Mouse (Mus musculus): ENCODE results near the gene Taok3. TPM values are rescaled to one million over a fixed set of nuclear protein-coding genes. Genes with fewer than 3 reads are reported as not detected.

The Taok3 gene
- polyA plus RNA-seq, 1 experiment from 2014 or later: 67.1 TPM

GRCm38 (mm10) chr5:117146165-117146564 lies 26.2 kb downstream of the Taok3 start:
- no peak overlapping the region for H3K4me2 ChIP-seq (ENCODE audit: low read length)
- H3K4me3 ChIP-seq (ENCODE audit: low read depth, low read length): no peak overlapping the region
- H3K36me3 ChIP-seq (ENCODE audit: control insufficient read depth, insufficient read depth, low read length): no peaks in the 10 kb centered on the region
- no peak overlapping the region for H3K9ac ChIP-seq (ENCODE audit: low read depth, low read length)
- no peaks in the 10 kb centered on the region for H3K27me3 ChIP-seq (ENCODE audit: control insufficient read depth, insufficient read depth, low read depth, low read length)
- no peaks in the 10 kb centered on the region for H3K9me3 ChIP-seq (replicated peaks; ENCODE audit: control insufficient read depth, low read length, poor library complexity, severe bottlenecking)
- H3K27ac ChIP-seq (ENCODE audit: low read length): no peak overlapping the region
- no peak for ATAC-seq
- H3K4me1 ChIP-seq (ENCODE audit: control insufficient read depth, insufficient read depth, low read length): no peaks in the 10 kb centered on the region

GRCm38 (mm10) chr5:117147187-117148095 lies 27.5 kb downstream of the Taok3 start:
- no peak overlapping the region for H3K9ac ChIP-seq (ENCODE audit: low read depth, low read length)
- no peaks in the 10 kb centered on the region for H3K9me3 ChIP-seq (replicated peaks; ENCODE audit: control insufficient read depth, low read length, poor library complexity, severe bottlenecking)
- H3K27me3 ChIP-seq (ENCODE audit: control insufficient read depth, insufficient read depth, low read depth, low read length): no peaks in the 10 kb centered on the region
- no peaks in the 10 kb centered on the region for H3K36me3 ChIP-seq (ENCODE audit: control insufficient read depth, insufficient read depth, low read length)
- no peak overlapping the region for H3K4me3 ChIP-seq (ENCODE audit: low read depth, low read length)
- no peak overlapping the region for H3K27ac ChIP-seq (ENCODE audit: low read length)
- no peak overlapping the region for H3K4me2 ChIP-seq (ENCODE audit: low read length)
- no peaks in the 10 kb centered on the region for H3K4me1 ChIP-seq (ENCODE audit: control insufficient read depth, insufficient read depth, low read length)
- ATAC-seq: no peak
- 92% methylated on average over 16 of the region's 16 CpGs for WGBS

GRCm38 (mm10) chr5:117149054-117149942 lies 29.4 kb downstream of the Taok3 start:
- ATAC-seq: no peak
- Histone ChIP-seq H3K4me2 (ENCODE audit: low read length) (no peak overlapping the region), H3K4me3 (ENCODE audit: low read depth, low read length) (no peak overlapping the region), H3K9ac (ENCODE audit: low read depth, low read length) (no peak overlapping the region), H3K27me3 (ENCODE audit: control insufficient read depth, insufficient read depth, low read depth, low read length) (no peaks in the 10 kb centered on the region), H3K9me3 (replicated peaks; ENCODE audit: control insufficient read depth, low read length, poor library complexity, severe bottlenecking) (no peaks in the 10 kb centered on the region; the same call in 1 of the 2 replicates), H3K27ac (ENCODE audit: low read length) (no peak overlapping the region), H3K36me3 (ENCODE audit: control insufficient read depth, insufficient read depth, low read length) (no peaks in the 10 kb centered on the region), H3K4me1 (ENCODE audit: control insufficient read depth, insufficient read depth, low read length) (no peaks in the 10 kb centered on the region)
- WGBS: 83% methylated on average over 16 of the region's 16 CpGs

- Histone ChIP-seq H3K9ac (ENCODE audit: low read depth, low read length) (no peak overlapping the region), H3K9me3 (replicated peaks; ENCODE audit: control insufficient read depth, low read length, poor library complexity, severe bottlenecking) (no peaks in the 10 kb centered on the region; the same call in 1 of the 2 replicates), H3K27me3 (ENCODE audit: control insufficient read depth, insufficient read depth, low read depth, low read length) (no peaks in the 10 kb centered on the region), H3K4me3 (ENCODE audit: low read depth, low read length) (no peak overlapping the region), H3K4me1 (ENCODE audit: control insufficient read depth, insufficient read depth, low read length) (no peaks in the 10 kb centered on the region), H3K36me3 (ENCODE audit: control insufficient read depth, insufficient read depth, low read length) (no peaks in the 10 kb centered on the region), H3K27ac (ENCODE audit: low read length) (no peak overlapping the region), H3K4me2 (ENCODE audit: low read length) (no peak overlapping the region)
- no peak for ATAC-seq
- WGBS: 75% methylated on average over 5 of the region's 5 CpGs
Measured at GRCm38 (mm10) chr5:117150068-117150467, 30.1 kb downstream of the Taok3 start.

GRCm38 (mm10) chr5:117152944-117153343 lies 33.0 kb downstream of the Taok3 start:
- no peaks in the 10 kb centered on the region; the same call in 1 of the 2 replicates for H3K9me3 ChIP-seq (replicated peaks; ENCODE audit: control insufficient read depth, low read length, poor library complexity, severe bottlenecking)
- no peak overlapping the region for H3K4me3 ChIP-seq (ENCODE audit: low read depth, low read length)
- no peak overlapping the region for H3K27ac ChIP-seq (ENCODE audit: low read length)
- no peaks in the 10 kb centered on the region for H3K36me3 ChIP-seq (ENCODE audit: control insufficient read depth, insufficient read depth, low read length)
- H3K4me1 ChIP-seq (ENCODE audit: control insufficient read depth, insufficient read depth, low read length): no peaks in the 10 kb centered on the region
- no peaks in the 10 kb centered on the region for H3K27me3 ChIP-seq (ENCODE audit: control insufficient read depth, insufficient read depth, low read depth, low read length)
- no peak overlapping the region for H3K4me2 ChIP-seq (ENCODE audit: low read length)
- ATAC-seq: no peak
- no peak overlapping the region for H3K9ac ChIP-seq (ENCODE audit: low read depth, low read length)

GRCm38 (mm10) chr5:117153527-117154091 lies 33.7 kb downstream of the Taok3 start:
- no peaks in the 10 kb centered on the region for H3K27me3 ChIP-seq (ENCODE audit: control insufficient read depth, insufficient read depth, low read depth, low read length)
- no peaks in the 10 kb centered on the region for H3K4me1 ChIP-seq (ENCODE audit: control insufficient read depth, insufficient read depth, low read length)
- ATAC-seq: no peak; the same call in 1 of the 2 replicates
- H3K27ac ChIP-seq (ENCODE audit: low read length): no peak overlapping the region
- H3K4me2 ChIP-seq (ENCODE audit: low read length): no peak overlapping the region
- 78% methylated on average over 15 of the region's 15 CpGs for WGBS
- no peak overlapping the region for H3K9ac ChIP-seq (ENCODE audit: low read depth, low read length)
- no peaks in the 10 kb centered on the region; the same call in 1 of the 2 replicates for H3K9me3 ChIP-seq (replicated peaks; ENCODE audit: control insufficient read depth, low read length, poor library complexity, severe bottlenecking)
- H3K36me3 ChIP-seq (ENCODE audit: control insufficient read depth, insufficient read depth, low read length): no peaks in the 10 kb centered on the region
- H3K4me3 ChIP-seq (ENCODE audit: low read depth, low read length): no peak overlapping the region

- ATAC-seq: no peak
- Histone ChIP-seq H3K4me3 (ENCODE audit: low read depth, low read length) (no peak overlapping the region), H3K4me2 (ENCODE audit: low read length) (no peak overlapping the region), H3K9me3 (replicated peaks; ENCODE audit: control insufficient read depth, low read length, poor library complexity, severe bottlenecking) (no peaks in the 10 kb centered on the region; the same call in 1 of the 2 replicates), H3K27ac (ENCODE audit: low read length) (no peak overlapping the region), H3K4me1 (ENCODE audit: control insufficient read depth, insufficient read depth, low read length) (no peaks in the 10 kb centered on the region), H3K27me3 (ENCODE audit: control insufficient read depth, insufficient read depth, low read depth, low read length) (no peaks in the 10 kb centered on the region), H3K36me3 (ENCODE audit: control insufficient read depth, insufficient read depth, low read length) (no peaks in the 10 kb centered on the region), H3K9ac (ENCODE audit: low read depth, low read length) (no peak overlapping the region)
- WGBS: 77% methylated on average over 7 of the region's 7 CpGs
Measured at GRCm38 (mm10) chr5:117158335-117159018, 38.5 kb downstream of the Taok3 start.

GRCm38 (mm10) chr5:117159326-117159725 lies 39.4 kb downstream of the Taok3 start:
- ATAC-seq: no peak
- H3K36me3 ChIP-seq (ENCODE audit: control insufficient read depth, insufficient read depth, low read length): no peaks in the 10 kb centered on the region
- H3K9ac ChIP-seq (ENCODE audit: low read depth, low read length): no peak overlapping the region
- no peaks in the 10 kb centered on the region for H3K9me3 ChIP-seq (replicated peaks; ENCODE audit: control insufficient read depth, low read length, poor library complexity, severe bottlenecking)
- H3K4me1 ChIP-seq (ENCODE audit: control insufficient read depth, insufficient read depth, low read length): no peaks in the 10 kb centered on the region
- H3K27ac ChIP-seq (ENCODE audit: low read length): no peak overlapping the region
- no peaks in the 10 kb centered on the region for H3K27me3 ChIP-seq (ENCODE audit: control insufficient read depth, insufficient read depth, low read depth, low read length)
- no peak overlapping the region for H3K4me2 ChIP-seq (ENCODE audit: low read length)
- WGBS: 69% methylated on average over 8 of the region's 8 CpGs
- no peak overlapping the region for H3K4me3 ChIP-seq (ENCODE audit: low read depth, low read length)
